Mouse (Mus musculus) neural tube, embryonic 15.5 days (tissue): ENCODE measurements around the gene Oxnad1. TPM values are rescaled to one million over a fixed set of nuclear protein-coding genes. Genes with fewer than 3 reads are reported as not detected.

ENCODE experiments used
- ATAC-seq: fragments of 200-750 bp; cut with Nextera tagmentation; 2 replicates; pipeline ENCODE4 v1.8.0; 2017; ENCODE audit warnings: mild to moderate bottlenecking, moderate TSS enrichment, moderate library complexity; ENCODE audit not compliant: low FRiP score
- H3K27ac ChIP-seq: fragments of 300-500 bp; sonication (generic); replicated peaks from 2 replicates; pipeline ENCODE4 v1.5.1; 2015; ENCODE audit warnings: mild to moderate bottlenecking, inconsistent platforms
- H3K27me3 ChIP-seq: fragments of 300-500 bp; sonication (generic); replicated peaks from 2 replicates; pipeline ENCODE4 v1.6.1; 2015; ENCODE audit warnings: inconsistent platforms
- H3K36me3 ChIP-seq: fragments of 300-500 bp; sonication (generic); 2 replicates; pipeline ENCODE4 v1.6.1; 2015; ENCODE audit warnings: inconsistent platforms
- H3K4me1 ChIP-seq: fragments of 300-500 bp; sonication (generic); 2 replicates; pipeline ENCODE4 v1.6.1; 2015; ENCODE audit warnings: inconsistent platforms
- H3K4me2 ChIP-seq: fragments of 300-500 bp; sonication (generic); 2 replicates; pipeline ENCODE4 v1.6.1; 2015; ENCODE audit warnings: inconsistent platforms, mild to moderate bottlenecking, moderate library complexity
- H3K4me3 ChIP-seq: fragments of 300-500 bp; sonication (generic); replicated peaks from 2 replicates; pipeline ENCODE4 v1.5.1; 2015; ENCODE audit warnings: mild to moderate bottlenecking, inconsistent platforms
- H3K9ac ChIP-seq: fragments of 300-500 bp; sonication (generic); replicated peaks from 2 replicates; pipeline ENCODE4 v1.6.1; 2015; ENCODE audit warnings: mild to moderate bottlenecking, inconsistent platforms
- H3K9me3 ChIP-seq: fragments of 300-500 bp; sonication (generic); replicated peaks from 2 replicates; pipeline ENCODE4 v1.6.1; 2016; ENCODE audit warnings: inconsistent platforms
- WGBS: fragments of 180-500 bp; shearing (Covaris S2); methylation state at CpG from one replicate; pipeline ENCODE4 v1.1.7; 2015; ENCODE audit warnings: mixed read lengths; 5-methylcytosine and 5-hydroxymethylcytosine counted together
- polyA plus RNA-seq: library from polyadenylated mRNA; unstranded; fragments of >200 nt; fragmentation: Nextera tagmentation; extraction: Ambion mirVana; gene quantifications from 2 replicates; pipeline ENCODE4 v1.2.1, GENCODE M21; 2015

The Oxnad1 gene
- polyA plus RNA-seq, 1 experiment from 2014 or later, result 21.6 TPM

- H3K9me3 ChIP-seq, result no peaks in the 10 kb centered on the region
- no peaks in the 10 kb centered on the region for H3K4me1 ChIP-seq
- no peaks in the 10 kb centered on the region for H3K27me3 ChIP-seq
- WGBS, result 69% methylated on average over 2 of the region's 2 CpGs
- no peak overlapping the region for H3K4me2 ChIP-seq
- no peak overlapping the region for H3K27ac ChIP-seq
- ATAC-seq, result no peak
- no peak overlapping the region for H3K9ac ChIP-seq
- no peaks in the 10 kb centered on the region for H3K36me3 ChIP-seq
- no peak overlapping the region for H3K4me3 ChIP-seq
Measured at GRCm38 (mm10) chr14:32146578-32146977, 61.4 kb downstream of the Oxnad1 start.

- Histone ChIP-seq H3K4me2 (no peak overlapping the region), H3K27me3 (no peaks in the 10 kb centered on the region), H3K4me3 (no peak overlapping the region), H3K9ac (no peak overlapping the region), H3K36me3 (no peaks in the 10 kb centered on the region), H3K27ac (no peak overlapping the region), H3K4me1 (no peaks in the 10 kb centered on the region), H3K9me3 (no peaks in the 10 kb centered on the region)
- WGBS, result 91% methylated on average over 2 of the region's 2 CpGs
- no peak for ATAC-seq
Measured at GRCm38 (mm10) chr14:32150872-32151271, 65.7 kb downstream of the Oxnad1 start.

- H3K27ac ChIP-seq, result no peak overlapping the region
- no peak overlapping the region for H3K4me2 ChIP-seq
- no peaks in the 10 kb centered on the region for H3K9me3 ChIP-seq
- H3K36me3 ChIP-seq, result no peaks in the 10 kb centered on the region
- WGBS, result 90% methylated on average over 18 of the region's 18 CpGs
- H3K4me1 ChIP-seq, result no peaks in the 10 kb centered on the region
- H3K4me3 ChIP-seq, result no peak overlapping the region
- ATAC-seq, result no peak
- H3K9ac ChIP-seq, result no peak overlapping the region
- no peaks in the 10 kb centered on the region for H3K27me3 ChIP-seq
Measured at GRCm38 (mm10) chr14:32152243-32152965, 67.2 kb downstream of the Oxnad1 start.

Other genes with a start within 250 kb of the Oxnad1 start
- 0.38 and 0.52 TPM in 2 replicates for gene Galnt15, start 56.4 kb upstream of the Oxnad1 start, polyA plus RNA-seq
- 66.4 and 72.8 TPM in 2 replicates for gene Dph3, start 355 bp downstream of the Oxnad1 start, polyA plus RNA-seq
- gene Msmb, start 56.6 kb downstream of the Oxnad1 start, polyA plus RNA-seq, result not detected in 2 replicates
- gene Ncoa4, start 74.5 kb downstream of the Oxnad1 start, polyA plus RNA-seq, result 97.9 and 110 TPM in 2 replicates
- 251 and 260 TPM in 2 replicates for gene Timm23, start 116.5 kb downstream of the Oxnad1 start, polyA plus RNA-seq
- gene Parg, start 116.6 kb downstream of the Oxnad1 start, polyA plus RNA-seq, result 28.1 and 34.8 TPM in 2 replicates
- 19.1 and 21.7 TPM in 2 replicates for gene Ogdhl, start 236.6 kb downstream of the Oxnad1 start, polyA plus RNA-seq